Mouse (Mus musculus) lung, adult 2 months (tissue): ENCODE measurements around the gene Shisa6.

ENCODE experiments used
- CTCF ChIP-seq: fragments of 200-500 bp; IDR thresholded peaks from 2 replicates; pipeline ENCODE4 v1.5.1; 2011; ENCODE audit warnings: mild to moderate bottlenecking, low read length, control low read depth; ENCODE audit not compliant: insufficient read depth
- POLR2A ChIP-seq: fragments of 200-500 bp; IDR thresholded peaks from 2 replicates; pipeline ENCODE4 v1.6.1; 2011; ENCODE audit warnings: low read depth, mild to moderate bottlenecking, control low read depth, low read length, borderline replicate concordance; ENCODE audit errors: extremely low read depth

- TF ChIP-seq CTCF: 0 out of 2 replicates have a peak, but pooled peaks have one; percentile 6
- TF ChIP-seq POLR2A: no peak
Measured at GRCm38 (mm10) chr11:66526981-66527320, 1.2 kb upstream of the Shisa6 start.
